Mouse (Mus musculus): ENCODE data around the gene Tango2. TPM values are rescaled to one million over a fixed set of nuclear protein-coding genes. Genes with fewer than 3 reads are reported as not detected.

The Tango2 gene
- polyA plus RNA-seq (2017; shearing (Covaris generic)) = 39.0 TPM

GRCm38 (mm10) chr16:18347931-18348600 lies at the start of gene Tango2, which contains the start of gene Arvcf:
Tango2 (minus strand) TSS chr16:18348103.
Arvcf (plus strand) TSS chr16:18348182.

GRCm38 (mm10) chr16:18289067-18289588 lies 58.8 kb downstream of the Tango2 start, which contains the start of gene Dgcr8:
Dgcr8 (minus strand) TSS chr16:18289246.

GRCm38 (mm10) chr16:18258221-18258620 lies 89.7 kb downstream of the Tango2 start, which contains the start of gene Gm49776:
Gm49776 (minus strand) TSS chr16:18258321.

Other genes starting within 250 kb of the Tango2 start
- 0.17 TPM for gene Rtn4r, start 220.5 kb downstream of the Tango2 start, polyA plus RNA-seq (2017; shearing (Covaris generic))
- gene Ccdc188, start 130.2 kb downstream of the Tango2 start, polyA plus RNA-seq (2017; shearing (Covaris generic)) = not detected
- gene Zdhhc8, start 113.0 kb downstream of the Tango2 start, polyA plus RNA-seq (2017; shearing (Covaris generic)) = 14.8 TPM
- 121 TPM for gene Trmt2a, start 99.4 kb downstream of the Tango2 start, polyA plus RNA-seq (2017; shearing (Covaris generic))
- gene Ranbp1, start 99.4 kb downstream of the Tango2 start, polyA plus RNA-seq (2017; shearing (Covaris generic)) = 159 TPM
- gene Gm49776, start 89.8 kb downstream of the Tango2 start, polyA plus RNA-seq (2017; shearing (Covaris generic)) = not detected
- 13.0 TPM for gene Dgcr8, start 58.9 kb downstream of the Tango2 start, polyA plus RNA-seq (2017; shearing (Covaris generic))
- gene Arvcf, start 79 bp upstream of the Tango2 start, polyA plus RNA-seq (2017; shearing (Covaris generic)) = 2.7 TPM
- gene Txnrd2, start 78.3 kb upstream of the Tango2 start, polyA plus RNA-seq (2017; shearing (Covaris generic)) = 17.1 TPM
- 12.1 TPM for gene Comt, start 78.7 kb upstream of the Tango2 start, polyA plus RNA-seq (2017; shearing (Covaris generic))
- 11.9 TPM for gene Gnb1l, start 150.6 kb upstream of the Tango2 start, polyA plus RNA-seq (2017; shearing (Covaris generic))
- gene Rtl10, start 150.8 kb upstream of the Tango2 start, polyA plus RNA-seq (2017; shearing (Covaris generic)) = 1.1 TPM
- gene Tbx1, start 242.6 kb upstream of the Tango2 start, polyA plus RNA-seq (2017; shearing (Covaris generic)) = not detected

Data from naive thymus-derived CD4-positive, alpha-beta T cell, adult 5 months (primary cell).